Mouse (Mus musculus) E14TG2a.4 (cell line): ENCODE measurements around the gene Ssc4d.

Experiments used
- CTCF ChIP-seq: conservative IDR thresholded peaks from 2 replicates; pipeline ENCODE4 v1.5.1; 2014; ENCODE audit warnings: low read length
- NANOG ChIP-seq: IDR thresholded peaks from 2 replicates; pipeline ENCODE4 v1.6.1; 2014; ENCODE audit warnings: borderline replicate concordance, low read length, mixed read lengths
- POU5F1 ChIP-seq: IDR thresholded peaks from 2 replicates; pipeline ENCODE4 v1.6.1; 2014; ENCODE audit warnings: low read length, borderline replicate concordance

- TF ChIP-seq CTCF (no peak), POU5F1 (no peak), NANOG (no peak)
Measured at GRCm38 (mm10) chr5:135923901-135924300, 50.4 kb downstream of the Ssc4d start.
